Mouse (Mus musculus) forebrain, embryonic 11.5 days (tissue): ENCODE results near the gene Olfr1440. TPM values are rescaled to one million over a fixed set of nuclear protein-coding genes. Genes with fewer than 3 reads are reported as not detected.

Source experiments
- polyA plus RNA-seq: library from polyadenylated mRNA; unstranded; fragments of >200 nt; fragmentation: Nextera tagmentation; extraction: Ambion mirVana; gene quantifications from 2 replicates; pipeline ENCODE4 v1.2.1, GENCODE M21; 2014

Olfr1440 gene
- polyA plus RNA-seq, 1 experiment from 2014 or later = not detected

Other genes starting within 250 kb of the Olfr1440 start
- not detected in 2 replicates for gene Olfr1555-ps1, start 217.2 kb upstream of the Olfr1440 start, polyA plus RNA-seq
- gene Olfr1431, start 186.6 kb upstream of the Olfr1440 start, polyA plus RNA-seq = not detected in 2 replicates
- not detected in 2 replicates for gene Olfr1432, start 154.7 kb upstream of the Olfr1440 start, polyA plus RNA-seq
- gene Olfr262, start 145.6 kb upstream of the Olfr1440 start, polyA plus RNA-seq = not detected in 2 replicates
- not detected in 2 replicates for gene Olfr235, start 126.2 kb upstream of the Olfr1440 start, polyA plus RNA-seq
- not detected in 2 replicates for gene Olfr1434, start 107.4 kb upstream of the Olfr1440 start, polyA plus RNA-seq
- gene Olfr1436, start 88.1 kb upstream of the Olfr1440 start, polyA plus RNA-seq = not detected in 2 replicates
- gene Olfr1437, start 62.2 kb upstream of the Olfr1440 start, polyA plus RNA-seq = not detected in 2 replicates
- not detected in 2 replicates for gene Olfr1438-ps1, start 51.4 kb upstream of the Olfr1440 start, polyA plus RNA-seq
- gene Olfr1441, start 30.2 kb downstream of the Olfr1440 start, polyA plus RNA-seq = not detected in 2 replicates
- gene Pfpl, start 40.6 kb downstream of the Olfr1440 start, polyA plus RNA-seq = not detected in 2 replicates
- 0.28 and 0.41 TPM in 2 replicates for gene Mpeg1, start 73.5 kb downstream of the Olfr1440 start, polyA plus RNA-seq
- 39.8 and 40.2 TPM in 2 replicates for gene Dtx4, start 114.2 kb downstream of the Olfr1440 start, polyA plus RNA-seq
- gene Fam111a, start 158.5 kb downstream of the Olfr1440 start, polyA plus RNA-seq = 25.0 and 28.7 TPM in 2 replicates
- gene Gm4952, start 212.7 kb downstream of the Olfr1440 start, polyA plus RNA-seq = not detected in 2 replicates
- gene Glyat, start 246.0 kb downstream of the Olfr1440 start, polyA plus RNA-seq = not detected in 2 replicates